Mouse (Mus musculus) lung, adult 2 months (tissue): ENCODE measurements around the gene Hnrnpdl.

ENCODE experiments used
- CTCF ChIP-seq: fragments of 200-500 bp; IDR thresholded peaks from 2 replicates; pipeline ENCODE4 v1.5.1; 2011; ENCODE audit warnings: mild to moderate bottlenecking, low read length, control low read depth; ENCODE audit not compliant: insufficient read depth
- POLR2A ChIP-seq: fragments of 200-500 bp; IDR thresholded peaks from 2 replicates; pipeline ENCODE4 v1.6.1; 2011; ENCODE audit warnings: low read depth, mild to moderate bottlenecking, control low read depth, low read length, borderline replicate concordance; ENCODE audit errors: extremely low read depth

DNA sequence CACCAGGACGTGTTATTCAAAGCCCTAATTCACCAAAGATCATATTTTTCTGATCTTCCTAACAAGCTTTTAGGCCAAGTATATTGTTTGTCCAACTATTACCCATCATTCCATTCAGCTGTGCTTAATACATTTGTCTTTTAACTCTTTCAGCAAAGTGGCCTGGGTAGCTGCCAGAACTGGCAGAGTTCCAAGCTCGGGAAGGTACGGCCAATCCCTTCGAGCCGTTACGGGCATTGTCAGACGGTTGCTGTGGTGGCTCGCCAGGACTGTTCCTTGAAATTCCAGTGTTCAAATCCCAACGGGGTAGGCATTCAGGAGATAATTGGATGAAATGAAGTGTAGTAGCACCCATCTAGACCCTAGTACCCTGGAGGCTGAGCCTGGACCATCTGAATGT, 33.1 kb upstream of the Hnrnpdl start:
- TF ChIP-seq CTCF (no peak), POLR2A (no peak)
